Mouse (Mus musculus) fat pad, adult 2 months (tissue): ENCODE results near the gene Bmp2k.

ENCODE experiments used
- DNase-seq: peaks from one replicate; pipeline ENCODE4 v3.0.0-alpha.2; 2011; ENCODE audit warnings: low read depth, low spot score; ENCODE audit errors: extremely low read depth

Gene Bmp2k

GRCm38 (mm10) chr5:96997310-96997801 is at the start of gene Bmp2k:
Gene Bmp2k, plus strand, starts transcription at chr5:96997689.
- DNase-seq, result no peak

DNA sequence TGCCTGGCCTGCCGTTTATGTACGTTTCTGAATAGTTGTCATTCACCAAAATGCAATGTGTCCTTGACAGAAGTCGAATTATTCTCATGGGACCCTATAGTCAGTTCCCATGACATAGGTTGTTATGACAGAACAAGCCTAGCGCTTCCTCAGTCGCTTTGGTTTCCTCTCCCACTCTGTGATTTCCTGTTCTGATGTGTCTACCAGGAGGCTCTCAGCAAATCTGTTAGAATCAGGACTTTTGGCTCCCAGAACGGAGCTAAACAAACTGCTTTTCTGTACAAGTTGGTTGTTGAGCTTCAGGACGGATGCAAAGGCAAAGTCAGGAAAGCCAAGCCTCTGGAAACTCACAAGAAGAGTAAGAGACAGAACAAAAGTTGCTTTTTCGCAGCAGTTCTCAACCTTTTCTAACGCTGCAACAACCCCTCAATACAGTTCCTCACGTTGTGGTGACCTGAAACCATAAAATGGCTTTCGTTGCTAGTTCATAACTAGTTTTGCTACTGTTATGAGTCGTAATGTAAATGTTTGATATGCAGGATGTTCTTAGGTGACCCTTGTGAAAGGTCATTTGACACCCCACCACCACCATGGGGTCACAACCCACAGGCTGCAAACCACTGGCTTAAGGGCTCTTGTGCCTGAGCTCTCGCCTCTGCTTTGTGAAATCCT is 48.5 kb upstream of the Bmp2k start:
- DNase-seq, result no peak

- no peak for DNase-seq
Measured at GRCm38 (mm10) chr5:96949839-96950666, 47.4 kb upstream of the Bmp2k start.

DNA sequence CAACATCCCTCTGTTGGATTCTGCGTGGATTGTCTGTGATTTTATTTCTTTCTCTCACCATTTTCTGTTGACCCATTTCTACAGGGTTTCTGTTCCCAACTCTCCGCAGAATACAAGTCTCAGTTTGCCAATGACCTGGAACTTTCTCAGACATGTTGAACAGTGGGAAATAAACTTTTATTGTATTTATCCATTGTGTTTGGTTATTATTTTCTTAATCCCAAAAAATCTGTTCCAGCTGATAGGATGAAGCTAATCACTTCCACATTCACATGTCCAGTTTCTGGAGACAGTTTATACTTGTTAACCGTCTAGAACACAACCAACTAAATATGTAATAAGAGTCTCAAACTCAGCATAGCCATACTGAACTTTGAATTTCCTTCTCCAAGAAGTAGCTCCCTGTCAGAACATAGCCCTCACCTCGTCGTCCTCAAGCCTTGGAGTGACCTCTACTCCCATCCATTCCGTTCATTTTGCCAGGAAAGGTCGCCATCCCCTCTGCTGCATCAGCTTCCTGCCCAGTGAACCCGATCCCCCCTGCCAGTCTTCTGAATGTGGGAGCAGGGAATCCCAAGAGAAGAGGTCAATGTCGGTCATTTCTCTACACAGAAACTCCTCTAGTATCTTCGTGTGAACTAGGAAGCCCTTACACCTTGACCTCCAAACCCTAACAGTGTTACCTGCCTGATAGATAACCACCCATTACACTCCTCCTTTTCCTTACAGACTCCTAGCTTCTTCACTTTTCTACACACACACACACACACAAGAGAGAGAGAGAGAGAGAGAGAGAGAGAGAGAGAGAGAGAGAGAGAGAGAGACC is 46.6 kb upstream of the Bmp2k start:
- DNase-seq, result no peak

DNA sequence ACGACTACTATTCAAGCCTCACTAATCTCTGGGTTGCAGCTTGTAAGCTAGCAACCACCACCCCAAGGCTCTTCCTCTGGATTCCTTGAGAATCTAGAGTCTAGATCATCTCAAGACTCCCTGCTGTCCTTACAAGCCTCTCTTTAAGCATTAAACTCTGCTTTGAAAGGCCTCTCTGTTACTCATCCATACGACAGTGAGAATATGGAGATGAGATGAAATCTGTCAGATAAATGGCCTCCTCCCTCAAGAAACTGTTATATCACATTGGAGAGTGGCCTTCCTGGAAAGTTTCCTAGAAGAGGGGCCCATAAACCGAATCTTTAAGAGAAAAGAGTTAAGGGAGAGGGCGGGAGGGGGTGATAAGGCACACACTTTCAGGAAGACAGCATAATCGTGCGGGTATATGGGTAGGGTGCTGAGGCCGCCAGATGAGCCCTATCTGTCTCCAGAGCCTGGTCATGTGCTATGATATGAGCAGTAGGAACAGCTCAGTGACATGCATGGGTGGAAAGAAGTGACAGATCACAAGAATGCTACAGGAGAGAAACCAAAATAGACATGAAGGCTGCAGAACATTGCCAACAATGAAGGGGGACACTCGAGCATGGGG is 45.9 kb upstream of the Bmp2k start:
- DNase-seq, result no peak

DNA sequence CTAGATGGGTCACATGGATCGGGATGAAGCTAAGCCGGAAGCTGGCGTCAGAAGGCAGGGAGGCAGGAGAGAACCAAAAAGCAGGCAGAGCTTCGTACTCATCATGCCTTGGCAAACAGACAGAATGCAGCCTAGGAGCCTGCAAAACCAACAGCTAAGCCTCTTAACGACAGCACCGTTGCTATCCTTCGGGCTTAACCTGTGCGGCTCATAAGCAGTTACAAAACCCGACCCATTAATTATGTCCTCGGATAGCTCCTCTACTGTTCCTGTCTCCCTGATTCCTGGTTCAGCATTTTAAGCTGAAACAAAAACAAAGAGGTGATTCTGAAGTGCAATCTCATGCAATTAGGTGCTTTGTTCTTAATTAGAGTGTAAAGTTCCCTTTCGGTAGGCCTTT is 43.4 kb upstream of the Bmp2k start:
- DNase-seq, result no peak

GRCm38 (mm10) chr5:96954466-96955027 is 42.9 kb upstream of the Bmp2k start:
- no peak for DNase-seq

DNA sequence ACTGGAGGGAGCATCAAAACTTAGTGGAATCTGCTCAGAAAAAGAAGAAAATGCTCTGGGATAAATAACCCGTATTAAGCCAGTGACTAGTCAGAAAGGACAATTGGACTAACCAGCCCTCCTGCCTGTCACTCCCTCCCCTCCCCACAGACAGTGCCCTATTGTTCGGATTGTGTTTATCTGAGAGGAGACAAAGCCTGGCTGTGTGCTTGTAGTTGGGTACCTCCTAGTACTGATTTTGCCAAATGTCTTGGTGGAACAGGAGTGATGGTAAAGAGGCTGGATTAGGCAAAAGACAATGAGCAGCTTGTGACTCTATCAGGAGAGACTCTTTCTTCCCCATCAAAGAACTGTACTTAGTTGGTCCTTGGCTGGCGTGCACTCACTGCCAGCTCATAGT is 40.6 kb upstream of the Bmp2k start:
- no peak for DNase-seq

- no peak for DNase-seq
Measured at GRCm38 (mm10) chr5:96961122-96961521, 36.4 kb upstream of the Bmp2k start.

GRCm38 (mm10) chr5:96961852-96962251 is 35.6 kb upstream of the Bmp2k start:
- DNase-seq, result no peak

- DNase-seq, result no peak
Measured at GRCm38 (mm10) chr5:96962252-96962933, 35.1 kb upstream of the Bmp2k start.

- DNase-seq, result no peak
Measured at GRCm38 (mm10) chr5:96962934-96963301, 34.6 kb upstream of the Bmp2k start.

DNA sequence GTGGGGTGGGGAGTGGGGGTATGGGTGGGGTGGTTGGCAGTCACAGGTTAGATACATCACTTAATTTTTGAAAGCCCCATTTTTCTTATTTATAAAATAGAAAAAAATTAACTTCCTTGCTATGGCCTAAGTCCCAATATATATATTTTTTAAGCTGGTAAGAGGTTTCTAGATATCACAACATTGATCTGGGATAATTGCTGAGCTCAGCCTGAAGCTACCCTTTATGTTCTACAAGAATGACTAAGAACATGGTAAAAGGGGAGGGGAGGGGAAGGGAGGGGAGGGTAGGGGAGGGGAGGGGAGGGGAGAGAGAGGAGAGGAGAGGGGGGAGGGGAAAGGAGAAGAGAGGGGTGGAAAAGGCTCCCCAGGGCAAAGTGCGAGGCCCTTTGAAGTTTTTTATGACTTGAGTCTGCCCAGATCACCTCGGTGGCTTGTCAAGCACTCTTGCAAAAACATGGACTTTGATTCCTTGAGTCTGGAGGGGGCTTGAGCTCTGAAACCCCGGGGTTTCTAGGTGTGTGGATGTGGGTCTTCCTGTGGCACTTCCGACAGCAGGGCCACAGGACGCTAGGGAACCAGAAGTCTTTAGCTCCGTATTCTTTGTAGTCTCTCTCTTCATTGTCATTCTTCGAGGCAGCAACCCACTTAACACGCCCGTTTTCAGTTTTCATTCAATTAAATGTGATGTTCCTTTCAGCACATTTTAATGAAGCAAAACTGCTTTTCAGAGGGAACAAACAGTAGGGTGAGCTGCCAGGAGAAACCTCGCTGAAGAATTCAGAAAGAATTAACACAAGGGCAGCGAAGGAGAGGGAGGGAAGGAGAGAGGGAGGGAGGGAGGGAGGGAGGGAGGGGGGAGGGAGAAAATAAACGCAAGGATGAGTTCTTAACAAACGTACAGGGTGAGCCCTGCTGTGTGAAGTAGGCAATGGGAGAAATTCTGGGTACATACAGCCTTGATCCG is 33.1 kb upstream of the Bmp2k start:
- no peak for DNase-seq

DNA sequence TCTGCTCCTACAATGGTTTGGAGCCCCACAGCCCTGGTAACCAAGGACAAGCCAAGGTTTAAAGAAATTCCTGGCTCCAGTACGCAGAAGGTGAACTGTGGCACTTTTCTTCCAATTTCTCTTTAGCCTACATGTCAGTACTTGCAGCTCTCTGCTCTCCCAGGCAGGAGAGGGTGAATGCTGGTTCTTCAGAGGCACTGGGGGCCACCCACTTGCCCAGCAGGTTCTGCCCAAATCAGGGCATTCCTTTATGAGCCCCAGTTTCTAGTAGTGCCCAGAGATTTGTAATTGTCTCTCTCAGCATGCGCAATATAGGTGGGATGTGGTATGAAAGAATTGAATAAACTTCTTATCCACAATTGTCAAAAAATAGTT is 32.5 kb upstream of the Bmp2k start:
- DNase-seq, result no peak

DNA sequence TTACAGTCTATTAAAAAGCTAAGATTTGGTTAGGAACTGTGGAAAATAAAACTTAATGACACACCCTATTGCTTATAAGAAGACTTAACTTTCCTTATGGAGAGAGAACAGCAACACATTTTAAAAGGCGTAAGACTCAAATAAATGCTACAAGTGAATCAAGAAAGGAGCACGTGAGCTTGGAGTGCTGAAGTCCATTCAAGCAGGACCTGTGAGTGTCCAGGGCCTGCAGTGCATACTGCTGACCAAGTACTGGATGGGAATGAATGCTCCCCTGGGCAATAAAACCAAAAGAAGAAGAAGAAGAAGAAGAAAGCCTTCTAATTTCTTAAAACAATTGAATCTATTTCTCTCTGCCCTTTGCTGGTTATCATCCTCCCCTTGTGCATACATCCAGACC is 32.0 kb upstream of the Bmp2k start:
- DNase-seq, result no peak

DNA sequence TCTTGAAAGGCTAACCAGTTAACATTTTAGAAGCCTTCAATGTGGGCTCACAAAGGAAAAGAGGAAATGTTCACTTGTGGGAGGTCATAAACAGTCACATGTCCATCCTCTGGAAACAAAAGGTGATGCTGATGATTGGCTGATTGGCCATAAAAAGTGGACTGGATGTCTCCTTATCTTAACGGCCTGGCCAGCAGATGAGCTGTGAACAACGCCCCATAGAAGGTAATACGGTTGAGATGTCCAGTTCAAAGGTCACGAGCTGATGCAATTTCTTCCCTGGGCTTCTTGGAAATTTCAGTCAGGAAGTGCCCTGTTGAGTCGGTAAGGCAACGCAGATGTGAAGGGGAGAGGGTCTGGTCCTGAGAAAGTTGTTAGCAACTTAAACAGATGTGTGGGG is 28.9 kb upstream of the Bmp2k start:
- DNase-seq, result no peak

DNA sequence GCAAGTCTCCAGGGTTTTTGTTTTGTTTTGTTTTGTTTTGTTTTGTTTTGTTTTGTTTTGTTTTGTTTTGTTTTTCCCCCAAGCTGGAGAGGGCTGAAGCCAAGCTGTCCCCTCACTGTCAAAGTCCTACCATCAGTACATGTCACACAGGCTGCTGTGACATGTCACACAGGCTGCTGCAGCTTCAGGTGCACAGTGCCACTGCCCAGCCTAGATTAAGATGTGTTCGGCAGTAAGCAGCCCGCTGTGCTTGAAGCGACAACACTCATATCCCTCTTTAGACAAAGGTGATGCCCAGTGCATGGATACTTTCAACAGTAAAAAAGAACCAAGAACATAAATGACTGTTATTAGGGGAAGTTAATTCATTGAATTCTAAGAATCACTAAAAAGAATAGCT is 28.5 kb upstream of the Bmp2k start:
- DNase-seq, result no peak

- DNase-seq, result no peak
Measured at GRCm38 (mm10) chr5:96969705-96970471, 27.6 kb upstream of the Bmp2k start.
